In the genomic region with DNA sequence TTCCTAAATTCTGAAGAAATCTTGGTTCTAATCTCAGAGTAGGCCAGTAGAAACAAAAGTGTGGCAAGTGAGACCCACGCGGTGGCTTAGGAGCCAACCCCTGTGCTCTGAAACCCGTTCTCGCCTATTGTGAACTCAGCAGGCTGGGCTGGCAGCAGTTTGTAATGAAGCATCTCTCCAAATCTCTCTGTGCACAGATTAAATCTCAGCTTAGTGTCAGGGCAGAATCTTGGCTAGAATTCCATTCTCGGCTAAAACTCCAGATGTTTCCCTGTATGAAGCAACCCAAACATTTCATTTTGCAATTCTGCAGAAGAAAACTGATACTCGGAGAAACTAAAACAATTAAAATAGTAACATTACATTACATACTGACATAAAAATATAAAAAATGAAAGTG, we compare ENCODE assay signal across 24 mouse cellular contexts. TPM values are rescaled to one million over a fixed set of nuclear protein-coding genes. Genes with fewer than 3 reads are reported as not detected.
DNase-seq lines count a peak whose midpoint lies in the region; ATAC-seq and TF ChIP-seq lines count a peak whose summit lies in the region.
"Had no signal": no experiment of that assay in that cellular context is flagged by ENCODE, and none has a peak within 500 bp of the region (broad histone marks: within the 10 kb centered on the region; RNA-seq: fewer than 3 reads in every experiment).

No protein-coding gene starts in this region.

- no peak overlapping the region for H3K4me3 ChIP-seq in embryonic facial prominence, embryonic 14.5 days (ENCODE audit: low read depth, low read length)
- H3K4me3 ChIP-seq in embryonic facial prominence, embryonic 10.5 days = no peak overlapping the region
- H3K4me3 ChIP-seq in lung, embryonic 15.5 days = no peak overlapping the region
- H3K4me3 ChIP-seq: erythroblast, embryonic 14.5 days; hindbrain, embryonic 13.5 days; liver, embryonic 15.5 days; megakaryocyte, embryonic 14.5 days had no signal

- H3K4me1 ChIP-seq in embryonic facial prominence, embryonic 14.5 days (ENCODE audit: control insufficient read depth, insufficient read depth, low read length) = no peaks in the 10 kb centered on the region
- 0 out of 2 replicates have a peak, but pooled peaks cover 6% of the 10 kb centered on the region for H3K4me1 ChIP-seq in embryonic facial prominence, embryonic 10.5 days
- peaks cover 18% of the 10 kb centered on the region; the same call in 1 of the 2 replicates for H3K4me1 ChIP-seq in lung, embryonic 15.5 days
- H3K4me1 ChIP-seq: liver, embryonic 15.5 days had no signal

- no peaks in the 10 kb centered on the region for H3K9me3 ChIP-seq in embryonic facial prominence, embryonic 14.5 days (ENCODE audit: control insufficient read depth, low read length)
- H3K9me3 ChIP-seq in embryonic facial prominence, embryonic 10.5 days = no peaks in the 10 kb centered on the region
- no peaks in the 10 kb centered on the region for H3K9me3 ChIP-seq in lung, embryonic 15.5 days
- H3K9me3 ChIP-seq: hindbrain, embryonic 13.5 days; liver, embryonic 15.5 days; megakaryocyte, embryonic 14.5 days had no signal

- no peak for ATAC-seq in embryonic facial prominence, embryonic 14.5 days (ENCODE audit: low read depth)
- ATAC-seq in lung, embryonic 15.5 days (ENCODE audit: borderline replicate concordance, extremely low read depth, low FRiP score, low TSS enrichment) = peak; percentile 57; the same call in 1 of the 2 replicates
- ATAC-seq: CD4-positive, CD25-positive, alpha-beta regulatory T cell, adult 4 months; forebrain, embryonic 14.5 days had no signal

- no peaks in the 10 kb centered on the region for H3K36me3 ChIP-seq in embryonic facial prominence, embryonic 14.5 days (ENCODE audit: control insufficient read depth, insufficient read depth, low read length)
- H3K36me3 ChIP-seq in embryonic facial prominence, embryonic 10.5 days (replicated peaks) = no peaks in the 10 kb centered on the region
- no peaks in the 10 kb centered on the region for H3K36me3 ChIP-seq in lung, embryonic 15.5 days
- H3K36me3 ChIP-seq: hindbrain, embryonic 13.5 days had no signal

- 55% methylated on average over 6 of the region's 6 CpGs for WGBS in embryonic facial prominence, embryonic 14.5 days
- 83% methylated on average over 6 of the region's 6 CpGs for WGBS in embryonic facial prominence, embryonic 10.5 days
- WGBS in lung, embryonic 15.5 days = 38% methylated on average over 6 of the region's 6 CpGs

- H3K27ac ChIP-seq in embryonic facial prominence, embryonic 14.5 days (replicated peaks; ENCODE audit: low read depth, low read length) = no peak overlapping the region
- H3K27ac ChIP-seq in embryonic facial prominence, embryonic 10.5 days (replicated peaks) = no peak overlapping the region
- no peak overlapping the region for H3K27ac ChIP-seq in lung, embryonic 15.5 days
- H3K27ac ChIP-seq: hindbrain, embryonic 13.5 days; kidney, postnatal 0 days; liver, embryonic 15.5 days had no signal

- TF ChIP-seq CTCF in brain, embryonic 14.5 days (IDR thresholded peaks at IDR 0.05; ENCODE audit: borderline replicate concordance, extremely low read depth, insufficient read depth, insufficient read length) = no peak

- H3K4me2 ChIP-seq in embryonic facial prominence, embryonic 14.5 days (ENCODE audit: low read depth, low read length) = no peak overlapping the region
- no peak overlapping the region for H3K4me2 ChIP-seq in lung, embryonic 15.5 days
- H3K4me2 ChIP-seq: heart, embryonic 11.5 days; hindbrain, embryonic 13.5 days; liver, embryonic 15.5 days had no signal

- no peaks in the 10 kb centered on the region for H3K27me3 ChIP-seq in embryonic facial prominence, embryonic 14.5 days (replicated peaks; ENCODE audit: control insufficient read depth, insufficient read depth, low read length)
- H3K27me3 ChIP-seq in embryonic facial prominence, embryonic 10.5 days (replicated peaks; ENCODE audit: low read depth, poor library complexity, severe bottlenecking) = no peaks in the 10 kb centered on the region; the same call in 1 of the 2 replicates
- H3K27me3 ChIP-seq in lung, embryonic 15.5 days = no peaks in the 10 kb centered on the region
- H3K27me3 ChIP-seq: hindbrain, embryonic 13.5 days; megakaryocyte, embryonic 14.5 days had no signal

- no peak overlapping the region for H3K9ac ChIP-seq in embryonic facial prominence, embryonic 14.5 days (ENCODE audit: low read depth, low read length)
- H3K9ac ChIP-seq in lung, embryonic 15.5 days = no peak overlapping the region
- H3K9ac ChIP-seq: hindbrain, embryonic 13.5 days; liver, embryonic 15.5 days had no signal

- DNase-seq in embryonic facial prominence, embryonic 14.5 days (ENCODE audit: low spot score) = peak; percentile 36
- DNase-seq in embryonic facial prominence, embryonic 10.5 days (ENCODE audit: low spot score) = no peak
- DNase-seq in lung, postnatal 14 days = no peak
- peak; percentile 3 for DNase-seq in brain, embryonic 14.5 days (ENCODE audit: low read depth)
- peak; percentile 24 for DNase-seq in lung, postnatal 25 days (ENCODE audit: low spot score)
- DNase-seq in spleen, adult 18-20 months = no peak
- no peak for DNase-seq in frontal cortex, adult 2 months (ENCODE audit: extremely low spot score in 1 of 2, low spot score in 1 of 2)
- DNase-seq: adrenal gland, postnatal 36 days; cerebellum, adult 2 months; cerebellum, postnatal 36 days; gastrocnemius, postnatal 36 days; heart, postnatal 10 days; kidney, adult 18-20 months; layer of hippocampus, postnatal 36 days; thymus, postnatal 25 days had no signal

- TF ChIP-seq POLR2A in brain, embryonic 14.5 days (IDR thresholded peaks at IDR 0.05; ENCODE audit: borderline replicate concordance, extremely low read depth, insufficient read depth, insufficient read length, poor library complexity, severe bottlenecking) = no peak

RNA-seq across cellular contexts. Expression of a gene that starts 33.3 kb away (rescaled TPM):
- polyA plus RNA-seq in embryonic facial prominence, embryonic 14.5 days (2014; fragmentation: Nextera tagmentation; extraction: Ambion mirVana) = 8.2 and 11.0 TPM in 2 replicates
- polyA plus RNA-seq in embryonic facial prominence, embryonic 10.5 days (2016; fragmentation: Nextera tagmentation; extraction: Ambion mirVana) = 10.8 and 11.5 TPM in 2 replicates
- polyA plus RNA-seq in lung, embryonic 15.5 days (2015; fragmentation: Nextera tagmentation; extraction: Ambion mirVana) = 7.5 and 8.0 TPM in 2 replicates
- 8.3 and 8.5 TPM in 2 replicates for polyA plus RNA-seq in brain, embryonic 14.5 days (2012; rRNA removed)
- 11.7 and 12.4 TPM in 2 replicates for polyA plus RNA-seq in frontal cortex, adult 2 months (2012; rRNA removed)

RNA-seq across cellular contexts. Expression of a gene that starts 59.8 kb away (rescaled TPM):
- 7.4 and 9.8 TPM in 2 replicates for polyA plus RNA-seq in embryonic facial prominence, embryonic 14.5 days (2014; fragmentation: Nextera tagmentation; extraction: Ambion mirVana)
- 8.3 and 8.5 TPM in 2 replicates for polyA plus RNA-seq in embryonic facial prominence, embryonic 10.5 days (2016; fragmentation: Nextera tagmentation; extraction: Ambion mirVana)
- 8.1 and 8.3 TPM in 2 replicates for polyA plus RNA-seq in lung, embryonic 15.5 days (2015; fragmentation: Nextera tagmentation; extraction: Ambion mirVana)
- polyA plus RNA-seq in brain, embryonic 14.5 days (2012; rRNA removed) = 8.9 and 13.0 TPM in 2 replicates
- polyA plus RNA-seq in frontal cortex, adult 2 months (2012; rRNA removed) = 22.1 and 22.8 TPM in 2 replicates

Comparison
In these comparisons a context has a peak if more than half of its experiments do, and no peak if none do; other contexts are left out.
1. DNase-seq: peak in embryonic facial prominence, embryonic 14.5 days (single experiment), brain, embryonic 14.5 days (single experiment) and lung, postnatal 25 days (single experiment); none in embryonic facial prominence, embryonic 10.5 days (single experiment), lung, postnatal 14 days (single experiment), spleen, adult 18-20 months (0 of 2) and frontal cortex, adult 2 months (0 of 2).